Mouse (Mus musculus) embryonic facial prominence, embryonic 12.5 days (tissue): ENCODE measurements around the gene Defb26. TPM values are rescaled to one million over a fixed set of nuclear protein-coding genes. Genes with fewer than 3 reads are reported as not detected.

ENCODE experiments used
- ATAC-seq: fragments of 200-750 bp; cut with Nextera tagmentation; 2 replicates; pipeline ENCODE4 v1.8.0; 2017; ENCODE audit not compliant: insufficient number of reproducible peaks, insufficient read depth, low FRiP score, low TSS enrichment
- H3K27ac ChIP-seq: fragments of 300-500 bp; sonication (generic); 2 replicates; pipeline ENCODE4 v1.5.1; 2016; ENCODE audit warnings: mild to moderate bottlenecking
- H3K27me3 ChIP-seq: fragments of 300-500 bp; sonication (generic); 2 replicates; pipeline ENCODE4 v1.6.1; 2016; ENCODE audit warnings: mild to moderate bottlenecking, moderate library complexity
- H3K36me3 ChIP-seq: fragments of 300-500 bp; sonication (generic); 2 replicates; pipeline ENCODE4 v1.6.1; 2016; ENCODE audit warnings: mild to moderate bottlenecking
- H3K4me1 ChIP-seq: fragments of 300-500 bp; sonication (generic); 2 replicates; pipeline ENCODE4 v1.6.1; 2016
- H3K4me2 ChIP-seq: fragments of 300-500 bp; sonication (generic); replicated peaks from 2 replicates; pipeline ENCODE4 v1.6.1; 2016; ENCODE audit warnings: mild to moderate bottlenecking, moderate library complexity
- H3K4me3 ChIP-seq: fragments of 300-500 bp; sonication (generic); 2 replicates; pipeline ENCODE4 v1.5.1; 2016; ENCODE audit warnings: mild to moderate bottlenecking
- H3K9ac ChIP-seq: fragments of 300-500 bp; sonication (generic); 2 replicates; pipeline ENCODE4 v1.6.1; 2016; ENCODE audit warnings: mild to moderate bottlenecking, moderate library complexity
- H3K9me3 ChIP-seq: fragments of 300-500 bp; sonication (generic); 2 replicates; pipeline ENCODE4 v1.6.1; 2016; ENCODE audit warnings: mild to moderate bottlenecking, moderate library complexity
- WGBS: fragments of 180-500 bp; shearing (Covaris S2); methylation state at CpG from one replicate; pipeline ENCODE4 v1.1.7; 2016; 5-methylcytosine and 5-hydroxymethylcytosine counted together
- polyA plus RNA-seq: library from polyadenylated mRNA; unstranded; fragments of >200 nt; fragmentation: Nextera tagmentation; extraction: Ambion mirVana; gene quantifications from 2 replicates; pipeline ENCODE4 v1.2.1, GENCODE M21; 2016

The Defb26 gene
- polyA plus RNA-seq, 1 experiment from 2014 or later = not detected

DNA sequence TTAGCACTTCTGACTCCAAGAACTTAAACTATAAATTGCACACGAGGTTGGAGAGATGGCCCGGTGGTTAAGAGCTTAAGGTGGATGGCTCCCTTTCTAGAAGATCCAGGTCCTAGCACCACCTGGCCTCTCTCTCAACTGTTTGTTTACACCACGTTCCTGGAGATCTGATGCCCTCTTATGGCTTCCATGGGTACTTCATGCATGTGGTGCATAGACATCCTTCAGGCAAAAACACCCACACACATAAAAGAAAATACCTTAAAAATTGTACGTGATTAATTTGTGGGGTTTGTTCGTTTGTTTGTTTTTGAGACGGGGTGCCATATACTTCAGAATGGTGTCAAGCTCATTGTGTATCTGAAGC is 10.6 kb downstream of the Defb26 start:
- H3K27ac ChIP-seq = no peak overlapping the region
- 82% methylated on average over 6 of the region's 6 CpGs for WGBS
- no peaks in the 10 kb centered on the region for H3K9me3 ChIP-seq
- no peak overlapping the region for H3K4me2 ChIP-seq
- no peak overlapping the region for H3K9ac ChIP-seq
- no peak overlapping the region for H3K4me3 ChIP-seq
- no peaks in the 10 kb centered on the region for H3K27me3 ChIP-seq
- no peaks in the 10 kb centered on the region for H3K4me1 ChIP-seq
- ATAC-seq = no peak
- no peaks in the 10 kb centered on the region for H3K36me3 ChIP-seq

DNA sequence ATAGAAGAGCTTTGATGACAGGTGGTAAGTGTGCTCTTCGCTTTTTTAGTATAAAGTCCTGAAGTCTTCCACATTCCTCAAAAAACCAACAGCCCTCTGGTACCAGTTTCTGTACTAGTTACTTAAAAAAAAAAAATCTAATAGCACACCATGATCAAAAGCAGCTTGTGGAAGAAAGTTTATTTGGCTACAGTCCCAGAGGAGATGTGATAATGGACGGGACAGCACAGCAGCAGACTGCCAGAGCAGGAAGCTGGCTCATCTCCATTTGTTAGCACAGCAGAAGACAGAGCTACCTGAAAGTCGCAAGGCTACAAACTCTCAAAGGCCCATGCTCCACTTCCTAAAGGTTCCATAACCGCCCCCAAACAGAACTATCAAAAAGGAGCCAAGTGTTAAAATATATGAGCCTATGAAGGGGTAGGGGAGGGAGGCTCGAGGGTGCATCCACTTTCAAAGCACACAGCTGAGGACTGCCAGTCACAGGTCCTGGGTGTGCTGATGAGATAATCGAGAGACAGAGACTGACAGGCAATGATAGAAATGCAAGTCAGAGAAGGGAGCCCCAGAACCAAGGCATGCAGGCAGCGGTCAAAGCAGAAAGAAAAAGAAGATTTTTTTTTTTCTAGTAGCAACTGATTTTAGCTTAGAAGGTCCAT is 11.2 kb downstream of the Defb26 start:
- H3K4me1 ChIP-seq = no peaks in the 10 kb centered on the region
- no peak overlapping the region for H3K4me2 ChIP-seq
- H3K9me3 ChIP-seq = no peaks in the 10 kb centered on the region
- WGBS = 76% methylated on average over 7 of the region's 7 CpGs
- ATAC-seq = no peak
- no peak overlapping the region for H3K4me3 ChIP-seq
- H3K36me3 ChIP-seq = no peaks in the 10 kb centered on the region
- H3K27me3 ChIP-seq = no peaks in the 10 kb centered on the region
- H3K9ac ChIP-seq = no peak overlapping the region
- no peak overlapping the region for H3K27ac ChIP-seq

DNA sequence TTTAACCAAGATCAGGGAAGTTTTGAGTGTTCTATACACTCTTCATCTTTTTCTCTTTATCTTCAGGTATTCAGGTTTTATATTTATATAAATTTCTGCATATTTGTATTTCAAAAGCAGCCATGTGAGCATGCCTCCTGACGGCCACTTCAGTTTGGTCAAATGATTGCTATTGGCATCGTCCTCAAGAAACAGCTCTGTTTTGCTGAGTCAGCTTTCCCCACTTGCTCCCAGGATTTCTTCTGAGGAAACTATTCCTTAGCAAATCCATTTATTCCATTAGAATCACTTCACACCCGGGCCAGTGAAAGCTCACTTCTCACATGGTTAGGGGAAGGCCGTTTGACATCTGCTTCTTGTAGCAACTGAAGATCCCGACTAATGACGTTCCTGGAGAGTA is 13.5 kb downstream of the Defb26 start:
- no peak overlapping the region for H3K9ac ChIP-seq
- no peak overlapping the region for H3K4me3 ChIP-seq
- H3K9me3 ChIP-seq = no peaks in the 10 kb centered on the region
- no peaks in the 10 kb centered on the region for H3K36me3 ChIP-seq
- H3K27ac ChIP-seq = no peak overlapping the region
- WGBS = 79% methylated on average over 6 of the region's 6 CpGs
- no peak overlapping the region for H3K4me2 ChIP-seq
- H3K27me3 ChIP-seq = no peaks in the 10 kb centered on the region
- ATAC-seq = no peak
- no peaks in the 10 kb centered on the region for H3K4me1 ChIP-seq

DNA sequence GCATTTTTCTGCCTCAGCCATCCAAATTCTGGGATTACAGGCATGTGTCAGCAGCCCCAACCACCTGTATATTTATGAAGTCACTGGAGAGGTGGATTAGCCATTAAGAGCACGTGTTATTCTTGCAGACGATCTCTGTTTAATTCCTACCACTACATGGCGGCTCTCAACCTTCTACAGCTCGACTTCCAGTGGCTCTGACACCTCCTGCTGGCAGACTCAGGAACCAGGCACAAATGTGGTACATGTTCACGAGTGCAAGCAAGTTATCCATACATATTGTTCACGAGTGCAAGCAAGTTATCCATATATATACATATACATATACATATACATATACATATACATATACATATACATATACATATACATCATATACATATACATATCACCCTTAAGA is 18.3 kb downstream of the Defb26 start:
- H3K27me3 ChIP-seq = no peaks in the 10 kb centered on the region
- ATAC-seq = no peak
- WGBS = 68% methylated on average over 6 of the region's 6 CpGs
- H3K4me2 ChIP-seq = no peak overlapping the region
- no peaks in the 10 kb centered on the region for H3K9me3 ChIP-seq
- no peak overlapping the region for H3K27ac ChIP-seq
- H3K4me3 ChIP-seq = no peak overlapping the region
- no peaks in the 10 kb centered on the region for H3K4me1 ChIP-seq
- H3K9ac ChIP-seq = no peak overlapping the region
- H3K36me3 ChIP-seq = no peaks in the 10 kb centered on the region

DNA sequence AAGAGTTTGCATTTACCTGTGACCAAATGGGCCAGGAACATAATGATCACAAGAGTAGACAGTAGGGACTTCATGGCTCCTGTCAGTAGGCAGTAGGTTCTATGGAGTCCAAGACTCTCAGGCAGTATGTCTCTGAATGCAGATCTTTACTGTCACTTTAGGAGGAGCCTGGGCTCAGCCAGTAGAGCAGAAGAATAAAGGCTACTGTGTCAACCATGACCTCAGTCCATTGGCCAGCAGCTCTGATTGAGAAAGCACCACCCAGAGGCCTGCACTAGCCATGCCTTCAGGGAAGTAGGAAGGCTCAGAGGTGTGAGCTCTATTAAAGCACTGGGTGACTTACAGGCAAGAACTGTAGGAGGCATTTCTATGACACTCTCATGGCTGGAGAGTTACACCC is 21.5 kb downstream of the Defb26 start, which contains the start of gene Defb22:
Gene Defb22 (minus strand): TSS at position 101 of the 400 bp plus-strand sequence.
- no peak for ATAC-seq

DNA sequence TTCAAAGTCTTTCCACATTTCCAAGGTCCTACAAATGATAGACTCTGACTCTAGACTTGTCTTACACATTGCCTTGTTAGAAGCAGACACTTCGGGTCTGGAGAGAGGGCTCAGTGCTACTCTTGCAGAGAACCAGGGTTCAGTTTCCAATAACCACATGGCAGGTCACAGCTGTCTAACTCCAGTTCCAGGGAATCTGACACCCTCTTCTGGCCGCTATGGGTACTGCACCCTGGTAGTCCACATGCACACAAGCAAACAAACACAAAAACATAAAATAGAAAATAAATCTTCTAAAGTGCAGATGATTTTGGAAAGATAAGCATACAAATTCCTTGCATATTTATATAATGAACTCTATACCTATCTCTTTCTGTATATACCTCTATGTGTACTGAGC is 24.5 kb downstream of the Defb26 start:
- WGBS = 76% methylated on average over 2 of the region's 2 CpGs
- no peaks in the 10 kb centered on the region for H3K9me3 ChIP-seq
- H3K4me3 ChIP-seq = no peak overlapping the region
- H3K27me3 ChIP-seq = no peaks in the 10 kb centered on the region
- H3K36me3 ChIP-seq = no peaks in the 10 kb centered on the region
- no peak overlapping the region for H3K27ac ChIP-seq
- H3K4me2 ChIP-seq = no peak overlapping the region
- no peak overlapping the region for H3K9ac ChIP-seq
- ATAC-seq = no peak
- no peaks in the 10 kb centered on the region for H3K4me1 ChIP-seq

More for the DNA sequence above, 21.5 kb downstream of the Defb26 start, which contains the start of gene Defb22:
- H3K4me1 ChIP-seq = no peaks in the 10 kb centered on the region
- no peak within 1 kb of the TSS for H3K9ac ChIP-seq
- no peaks in the 10 kb centered on the region for H3K27me3 ChIP-seq
- no peaks in the 10 kb centered on the region for H3K9me3 ChIP-seq
- no peak within 1 kb of the TSS for H3K4me3 ChIP-seq
- no peak within 1 kb of the TSS for H3K4me2 ChIP-seq
- H3K27ac ChIP-seq = no peak within 1 kb of the TSS
- H3K36me3 ChIP-seq = no peaks in the 10 kb centered on the region

DNA sequence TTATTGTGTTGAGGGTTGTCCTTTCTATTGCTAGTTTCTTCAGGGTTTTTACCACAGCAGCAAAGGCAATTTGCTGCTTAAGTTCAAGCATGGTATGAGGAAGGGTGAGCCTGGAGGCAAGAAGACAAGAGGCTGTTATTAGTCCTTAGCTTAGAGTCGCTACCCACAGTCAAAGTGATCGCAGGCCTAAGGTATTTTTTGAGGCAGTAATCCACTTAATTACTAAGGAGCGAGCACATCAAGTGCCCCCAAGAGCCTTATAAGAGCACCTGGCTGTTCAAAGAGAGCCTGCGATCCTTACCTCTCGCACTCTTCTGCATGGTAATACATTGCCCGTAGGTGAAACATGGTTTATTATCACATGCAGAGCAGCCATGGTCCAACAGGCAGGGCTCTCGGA is 29.8 kb downstream of the Defb26 start:
- H3K36me3 ChIP-seq = no peaks in the 10 kb centered on the region
- H3K4me1 ChIP-seq = no peaks in the 10 kb centered on the region
- H3K9ac ChIP-seq = no peak overlapping the region
- H3K9me3 ChIP-seq = no peaks in the 10 kb centered on the region
- H3K4me3 ChIP-seq = no peak overlapping the region
- ATAC-seq = no peak
- H3K27me3 ChIP-seq = no peaks in the 10 kb centered on the region
- 80% methylated on average over 7 of the region's 7 CpGs for WGBS
- H3K4me2 ChIP-seq = no peak overlapping the region
- no peak overlapping the region for H3K27ac ChIP-seq

DNA sequence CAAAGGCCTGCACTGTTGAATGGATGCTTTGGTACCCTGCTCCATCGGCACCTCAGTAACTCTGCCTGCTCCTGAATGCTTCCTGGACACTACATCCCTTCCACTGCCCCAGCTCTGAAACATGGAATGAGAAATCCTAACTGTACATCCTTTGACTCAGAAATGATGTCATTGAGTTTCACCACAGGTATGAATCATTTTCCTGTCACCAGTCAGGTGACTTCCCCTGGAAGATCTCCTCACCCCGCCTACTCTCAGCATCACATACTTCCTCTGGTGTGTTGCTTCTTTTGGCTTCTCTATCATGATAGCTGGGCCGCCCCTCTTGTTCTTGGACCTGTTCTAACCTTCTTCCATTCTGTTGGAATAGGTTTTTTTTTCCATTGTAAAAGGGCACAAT is 30.6 kb downstream of the Defb26 start:
- Histone ChIP-seq H3K9ac (no peak overlapping the region), H3K27ac (no peak overlapping the region), H3K4me1 (no peaks in the 10 kb centered on the region), H3K27me3 (no peaks in the 10 kb centered on the region), H3K9me3 (no peaks in the 10 kb centered on the region), H3K36me3 (no peaks in the 10 kb centered on the region), H3K4me2 (no peak overlapping the region), H3K4me3 (no peak overlapping the region)
- 83% methylated on average over 3 of the region's 3 CpGs for WGBS
- no peak for ATAC-seq

DNA sequence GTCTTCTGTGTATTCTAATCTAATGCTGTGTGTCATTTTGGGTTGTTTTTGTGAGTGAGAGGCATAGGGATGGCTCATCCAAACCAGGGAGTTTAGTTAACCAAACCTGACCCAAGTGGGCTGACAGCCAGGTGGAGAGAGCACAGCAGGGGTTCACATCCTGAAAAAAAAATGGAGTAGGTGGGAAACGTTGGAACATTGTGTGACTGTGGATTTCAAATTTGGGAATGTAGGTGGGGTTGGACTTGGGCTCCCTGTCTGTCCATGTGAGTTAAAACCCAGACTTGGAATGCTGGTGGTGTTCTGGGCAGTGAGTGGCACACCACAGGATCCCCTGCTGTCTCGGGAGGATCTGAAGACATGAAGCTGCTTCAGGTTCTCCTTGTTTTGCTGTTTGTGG is 34.7 kb downstream of the Defb26 start, which contains the start of gene Defb20:
Gene Defb20 (plus strand): TSS at position 301 of the 400 bp plus-strand sequence.
- 64% methylated on average over 2 of the region's 2 CpGs for WGBS
- H3K27me3 ChIP-seq = no peaks in the 10 kb centered on the region
- no peaks in the 10 kb centered on the region for H3K4me1 ChIP-seq
- no peaks in the 10 kb centered on the region for H3K36me3 ChIP-seq
- no peak within 1 kb of the TSS for H3K27ac ChIP-seq
- ATAC-seq = no peak
- H3K4me2 ChIP-seq = no peak within 1 kb of the TSS
- no peaks in the 10 kb centered on the region for H3K9me3 ChIP-seq
- H3K9ac ChIP-seq = no peak within 1 kb of the TSS
- H3K4me3 ChIP-seq = no peak within 1 kb of the TSS

DNA sequence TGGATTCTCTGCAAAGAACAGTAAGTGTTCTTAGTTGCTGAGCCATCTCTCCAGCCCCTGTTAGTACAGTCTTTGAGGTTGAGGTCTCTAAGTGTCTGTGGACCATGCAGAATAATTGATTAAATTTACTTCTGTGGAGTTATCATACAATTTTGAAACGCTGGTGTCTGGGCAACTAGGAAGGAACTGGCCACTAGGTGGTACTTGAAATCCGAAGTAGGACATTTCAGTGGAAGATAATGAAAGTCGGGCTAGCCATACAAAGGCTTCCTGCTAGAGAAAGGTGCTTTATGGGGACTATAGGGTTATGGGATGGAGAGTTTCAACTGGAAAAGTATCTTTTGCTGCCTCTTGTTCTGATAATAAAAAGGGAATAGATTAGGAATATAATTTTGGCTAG is 39.1 kb downstream of the Defb26 start:
- Histone ChIP-seq H3K4me1 (no peaks in the 10 kb centered on the region), H3K27me3 (no peaks in the 10 kb centered on the region), H3K4me3 (no peak overlapping the region), H3K9me3 (no peaks in the 10 kb centered on the region), H3K27ac (no peak overlapping the region), H3K4me2 (no peak overlapping the region), H3K9ac (no peak overlapping the region), H3K36me3 (no peaks in the 10 kb centered on the region)
- no peak for ATAC-seq
- 34% methylated on average over 3 of the region's 3 CpGs for WGBS

DNA sequence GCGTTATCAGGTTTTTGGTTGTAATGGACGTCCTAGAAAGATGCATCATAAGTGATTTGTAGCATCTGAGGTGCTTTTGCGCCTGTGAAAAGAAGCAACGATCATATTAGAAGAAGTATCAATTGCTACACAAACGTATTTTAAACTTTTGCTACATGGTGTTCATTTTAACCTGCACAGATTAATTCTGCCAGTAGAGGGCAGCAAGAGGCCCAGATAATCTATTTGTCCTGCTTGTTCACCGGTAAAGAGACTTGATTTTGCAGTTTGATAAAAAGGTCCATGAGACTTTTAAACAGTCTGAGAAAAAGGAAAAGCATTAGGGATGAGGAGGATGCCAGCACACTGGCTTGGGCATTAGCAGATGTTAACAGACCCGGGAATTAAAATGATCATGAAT is 40.5 kb downstream of the Defb26 start:
- Histone ChIP-seq H3K36me3 (no peaks in the 10 kb centered on the region), H3K27me3 (no peaks in the 10 kb centered on the region), H3K9me3 (no peaks in the 10 kb centered on the region), H3K4me3 (no peak overlapping the region), H3K4me1 (no peaks in the 10 kb centered on the region), H3K9ac (no peak overlapping the region), H3K4me2 (no peak overlapping the region), H3K27ac (no peak overlapping the region)
- WGBS = 33% methylated on average over 7 of the region's 7 CpGs
- ATAC-seq = no peak

DNA sequence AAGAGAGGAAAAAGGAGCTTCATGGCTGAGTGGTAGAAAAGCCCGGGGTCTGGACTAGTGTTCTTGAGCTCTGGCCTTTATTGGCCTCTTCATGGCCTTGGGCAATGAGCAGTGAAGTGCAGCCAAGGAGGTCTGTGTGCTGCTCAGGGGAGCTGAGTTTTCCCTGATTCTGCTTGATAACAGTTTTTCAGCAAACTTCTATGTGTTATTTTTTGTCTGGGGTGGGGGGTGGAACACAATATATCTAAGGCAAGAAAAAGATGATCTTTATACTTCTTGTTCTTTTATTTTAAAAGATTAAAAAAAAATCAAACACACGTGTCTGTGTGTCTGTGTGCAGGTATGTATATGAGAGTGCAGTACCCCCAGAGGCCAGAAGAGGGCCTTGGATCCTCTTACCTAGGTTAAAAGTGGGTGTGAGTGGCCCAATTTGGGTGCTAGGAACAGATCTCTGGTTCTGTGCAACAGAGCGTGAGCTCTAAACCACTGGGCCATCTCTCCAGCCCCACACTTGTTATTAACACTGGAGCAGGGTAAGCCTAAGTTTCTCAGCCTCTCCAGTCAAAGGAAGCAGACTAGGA is 46.8 kb downstream of the Defb26 start, which contains the start of gene Defb23:
Gene Defb23 (minus strand): TSS at position 51 of the 581 bp plus-strand sequence.
- ATAC-seq = no peak
- H3K9me3 ChIP-seq = no peaks in the 10 kb centered on the region
- H3K27ac ChIP-seq = no peak within 1 kb of the TSS
- H3K36me3 ChIP-seq = no peaks in the 10 kb centered on the region
- no peaks in the 10 kb centered on the region for H3K27me3 ChIP-seq
- H3K4me1 ChIP-seq = no peaks in the 10 kb centered on the region
- H3K4me3 ChIP-seq = no peak within 1 kb of the TSS
- H3K4me2 ChIP-seq = no peak within 1 kb of the TSS
- H3K9ac ChIP-seq = no peak within 1 kb of the TSS
- WGBS = 84% methylated on average over 3 of the region's 3 CpGs
